Mouse (Mus musculus): ENCODE results near the gene Magel2.

Magel2 gene

GRCm38 (mm10) chr7:62423210-62423609, 46.4 kb downstream of the Magel2 start:
- no peak for DNase-seq

- DNase-seq, result peak; percentile 49
These were observed 51.5 kb downstream of the Magel2 start for GRCm38 (mm10) chr7:62428337-62428736.

Data from kidney, postnatal 10 days (tissue).